Mouse (Mus musculus) left cerebral cortex, adult 11 months (tissue): ENCODE results near the gene Plekha7.
"Not testable (repeated sequence)": the region's sequence is repeated elsewhere in the genome, so short reads cannot be mapped to it uniquely, and the experiment has no call there.

Experiments used
- DNase-seq: peaks from one replicate; pipeline ENCODE4 v3.0.0; 2022; ENCODE audit warnings: low spot score

The Plekha7 gene

DNA sequence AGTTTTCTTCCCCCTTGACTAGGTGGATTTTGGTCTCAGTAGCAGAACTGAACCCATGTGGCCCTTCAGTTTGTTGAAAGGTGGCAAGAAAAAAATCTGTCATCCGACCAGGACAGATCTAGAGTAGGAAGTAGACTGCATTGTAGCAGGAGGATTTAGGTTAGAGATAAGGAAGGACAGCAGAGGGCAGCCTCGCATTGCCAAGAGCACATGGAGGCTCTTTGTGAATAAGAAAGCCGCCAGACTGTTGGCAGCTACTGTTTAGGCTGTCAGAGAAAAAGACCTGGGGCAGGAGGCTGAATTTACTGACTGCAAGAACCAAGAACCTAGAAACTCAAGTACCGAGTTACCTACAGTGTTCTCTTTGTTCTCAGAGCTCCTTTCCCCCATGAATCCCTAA is 176.8 kb downstream of the Plekha7 start:
- no peak for DNase-seq

DNA sequence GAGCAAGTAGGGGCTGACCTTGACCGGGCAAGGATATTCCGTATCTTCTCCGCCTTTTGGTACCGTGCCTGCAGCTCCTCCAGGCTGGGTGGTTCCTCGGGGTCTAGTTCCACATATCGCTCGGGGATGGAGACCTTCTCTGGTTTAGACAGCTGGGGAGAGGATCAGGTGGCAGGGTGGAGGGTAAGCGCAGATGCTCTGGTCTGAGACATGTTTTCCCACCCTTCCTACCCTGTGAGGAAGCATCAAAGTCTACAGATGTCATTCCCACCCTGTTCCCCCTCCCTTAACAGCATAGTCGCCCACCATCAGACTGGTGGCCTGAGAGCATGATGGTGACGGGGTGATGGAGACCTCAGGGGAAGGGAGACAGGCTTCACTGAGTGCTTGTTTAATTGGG is 178.8 kb downstream of the Plekha7 start:
- DNase-seq: no peak

- DNase-seq: no peak
These were observed 179.9 kb downstream of the Plekha7 start for GRCm38 (mm10) chr7:116128286-116128685.

- no peak for DNase-seq
These were observed 181.1 kb downstream of the Plekha7 start for GRCm38 (mm10) chr7:116127052-116127451.

GRCm38 (mm10) chr7:116125671-116126070 is 182.5 kb downstream of the Plekha7 start:
- DNase-seq: no peak

GRCm38 (mm10) chr7:116124057-116124456 is 184.1 kb downstream of the Plekha7 start:
- DNase-seq: no peak

- DNase-seq: no peak
These were observed 184.6 kb downstream of the Plekha7 start for GRCm38 (mm10) chr7:116123597-116123985.

GRCm38 (mm10) chr7:116122981-116123596 is 185.1 kb downstream of the Plekha7 start:
- DNase-seq: no peak

DNA sequence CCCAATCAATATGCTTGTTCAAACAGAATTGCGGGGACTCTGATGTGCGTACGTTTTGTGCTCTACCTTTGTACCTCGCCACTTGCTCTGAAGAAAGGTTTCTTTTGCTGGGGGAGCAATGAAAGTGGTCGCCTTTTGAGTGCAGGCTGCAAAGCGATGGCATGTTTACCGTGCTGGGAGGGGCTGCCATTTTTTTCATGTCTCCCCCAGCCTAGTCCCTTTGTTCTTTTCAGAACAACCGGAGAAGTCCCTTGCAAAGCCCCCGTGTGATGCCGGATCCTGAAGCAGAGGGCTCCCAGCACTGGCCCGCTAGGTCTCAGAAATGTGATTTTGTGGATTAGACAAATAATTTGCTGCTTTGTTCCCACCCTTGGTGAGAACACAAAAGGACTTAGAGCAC is 187.0 kb downstream of the Plekha7 start:
- no peak for DNase-seq

DNA sequence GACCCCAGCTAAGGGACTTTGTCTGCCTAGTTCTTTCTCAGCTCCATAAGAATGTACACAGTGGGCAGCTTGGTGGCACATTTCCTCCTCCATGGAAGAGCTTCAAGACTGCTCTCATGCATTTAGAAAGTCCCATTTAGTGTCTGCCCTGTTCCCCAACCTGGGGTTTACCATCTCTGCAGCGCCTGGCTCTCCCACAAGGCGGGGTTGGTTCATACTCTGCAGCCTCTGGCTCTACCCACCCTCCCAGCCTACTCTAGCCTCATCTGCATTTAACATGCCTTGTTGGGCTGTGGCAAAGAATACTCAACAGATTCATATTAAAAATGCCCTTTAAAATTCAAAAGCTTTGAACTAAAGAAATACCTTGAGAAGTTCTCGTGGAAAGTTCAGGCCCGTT is 187.4 kb downstream of the Plekha7 start:
- no peak for DNase-seq

- no peak for DNase-seq
These were observed 188.8 kb downstream of the Plekha7 start for GRCm38 (mm10) chr7:116119306-116119857.

DNA sequence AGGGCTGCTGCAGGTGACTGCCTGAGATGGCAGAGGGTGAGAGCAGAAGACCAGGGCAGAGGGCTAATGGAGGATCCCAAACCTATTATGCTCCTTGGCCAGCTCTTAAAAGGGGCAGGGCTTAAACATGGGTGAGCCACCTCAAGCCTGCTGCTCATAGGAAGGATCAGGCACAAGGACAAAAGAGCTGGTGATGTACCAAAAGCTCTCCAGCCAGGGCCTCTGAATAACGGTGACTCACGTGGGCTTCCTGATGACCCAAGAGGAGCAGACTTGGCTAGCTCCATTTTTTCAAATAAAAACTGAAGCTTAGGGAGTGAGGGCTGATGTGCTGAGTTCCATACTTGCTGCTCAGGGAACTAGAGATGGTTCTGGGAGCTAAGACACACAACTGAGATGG is 192.2 kb downstream of the Plekha7 start:
- DNase-seq: no peak

- no peak for DNase-seq
These were observed 192.8 kb downstream of the Plekha7 start for GRCm38 (mm10) chr7:116115216-116115930.

GRCm38 (mm10) chr7:116111546-116111945 is 196.6 kb downstream of the Plekha7 start:
- no peak for DNase-seq

DNA sequence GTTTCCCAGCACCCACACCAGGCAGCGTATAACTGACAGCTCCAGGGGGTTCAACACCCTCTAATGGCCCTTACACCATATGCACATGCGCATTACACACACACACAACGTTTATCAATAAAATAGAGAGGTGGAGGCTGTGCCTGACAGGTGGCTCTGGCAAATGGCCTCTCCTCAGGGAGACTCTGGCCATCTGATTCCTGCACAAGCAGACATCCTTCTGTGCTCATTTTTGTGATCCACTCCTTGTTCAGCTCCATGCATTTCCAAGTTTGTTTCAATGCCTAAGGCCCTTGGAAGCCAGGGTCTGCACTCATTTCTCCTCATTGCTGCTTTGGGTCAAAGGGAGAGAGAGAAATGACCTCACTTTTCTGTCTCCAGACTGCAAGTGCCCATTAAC is 197.5 kb downstream of the Plekha7 start:
- DNase-seq: no peak

DNA sequence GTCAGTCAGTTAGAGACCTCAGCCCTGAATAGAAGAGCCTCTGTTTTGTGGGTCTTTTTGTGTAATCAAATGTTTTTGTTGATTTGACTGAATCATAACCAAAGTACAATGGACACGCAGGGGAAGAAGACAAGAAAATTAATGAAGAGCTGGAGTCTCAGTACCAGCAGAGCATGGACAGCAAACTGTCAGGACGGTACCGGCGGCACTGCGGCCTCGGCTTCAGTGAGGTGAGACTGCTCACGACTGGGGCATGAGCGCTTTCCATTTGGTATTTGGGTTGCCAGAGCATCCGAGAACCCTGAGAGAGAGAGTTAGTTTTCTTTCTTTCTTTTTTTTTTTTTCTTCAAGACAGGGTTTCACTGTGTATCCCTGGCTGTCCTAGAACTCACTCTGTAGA is 205.1 kb downstream of the Plekha7 start:
- DNase-seq: no peak

DNA sequence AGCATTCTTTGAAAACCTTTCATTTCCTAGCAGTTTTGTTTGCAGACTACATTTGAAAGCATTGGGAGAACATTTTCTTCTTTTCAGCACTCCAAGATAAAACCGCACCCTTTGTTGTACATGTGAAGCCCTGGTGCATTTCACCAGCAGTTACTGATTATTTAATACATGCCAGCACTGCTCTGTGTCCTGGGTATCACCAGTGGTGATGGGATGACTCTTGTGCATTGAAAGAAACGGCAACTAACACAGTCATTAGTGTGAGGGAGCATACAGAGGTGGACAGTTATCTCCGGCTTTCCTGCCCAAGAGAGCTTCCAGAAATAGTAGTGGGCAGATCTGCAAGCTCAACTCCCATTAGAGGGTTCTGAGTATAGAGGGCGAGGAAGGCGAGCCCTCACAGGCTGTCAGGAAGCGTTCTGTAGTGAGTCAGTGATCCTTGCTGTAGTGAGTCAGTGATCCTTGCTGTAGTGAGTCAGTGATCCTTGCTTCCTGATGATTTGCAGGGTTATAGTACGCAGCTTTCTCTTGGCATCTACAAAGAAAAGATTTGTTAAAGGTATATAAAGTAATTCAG is 208.1 kb downstream of the Plekha7 start:
- DNase-seq: no peak

GRCm38 (mm10) chr7:116093466-116093850 is 214.7 kb downstream of the Plekha7 start:
- DNase-seq: no peak

DNA sequence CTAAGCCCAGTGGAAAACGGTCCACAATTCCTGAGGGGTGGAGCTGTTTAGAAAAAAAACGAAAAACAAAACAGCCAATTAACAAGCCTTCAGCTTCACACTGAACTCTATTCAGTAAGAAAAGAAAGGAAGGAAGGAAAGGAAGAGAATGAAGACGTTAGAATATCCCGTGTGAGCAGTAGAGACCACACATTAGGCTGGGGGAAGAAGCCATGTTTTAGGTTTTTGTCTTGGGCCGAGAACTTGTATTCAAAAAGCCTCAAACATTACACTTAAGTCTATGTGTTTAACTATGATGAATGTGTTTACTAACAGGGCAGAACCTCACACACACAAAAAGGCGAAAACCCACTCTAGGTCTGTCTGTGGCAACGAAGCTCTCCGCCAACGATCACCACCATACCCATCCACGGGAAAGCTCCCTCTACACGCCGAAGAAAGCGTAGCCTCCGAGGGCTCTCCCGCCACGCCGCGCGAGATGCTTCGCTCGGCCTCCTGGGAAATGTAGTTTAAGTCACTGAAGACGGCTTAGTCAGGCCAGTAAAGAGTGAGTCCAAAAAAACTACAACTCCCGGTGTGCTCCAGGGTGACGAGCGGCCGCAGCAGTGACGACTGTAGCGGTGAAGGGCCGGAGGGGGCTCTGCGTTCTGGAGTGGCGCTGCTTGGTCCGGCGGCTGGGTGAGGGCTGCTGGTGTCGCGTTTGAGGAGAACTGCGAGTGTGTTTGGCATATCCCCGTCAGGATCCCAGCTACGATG is 215.3 kb downstream of the Plekha7 start:
- peak; percentile 95 for DNase-seq

DNA sequence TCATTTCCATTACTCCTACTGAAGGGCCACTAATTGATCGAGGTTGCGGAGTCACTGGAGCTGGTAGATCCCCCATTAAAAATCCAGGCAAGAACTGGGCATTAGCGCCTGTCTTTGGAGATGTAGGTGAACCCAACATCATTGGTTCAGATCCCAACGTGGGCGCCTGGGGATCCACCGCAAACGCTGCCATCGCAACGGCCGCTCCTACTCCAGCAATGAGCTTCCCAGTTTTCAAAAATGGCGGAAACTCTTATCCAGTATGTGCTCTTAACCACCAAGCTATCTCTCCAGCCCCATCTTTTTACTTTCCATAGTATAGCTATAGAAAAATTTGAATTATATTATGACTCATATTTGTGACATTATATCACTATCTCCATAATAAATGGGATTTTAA is 223.8 kb downstream of the Plekha7 start, which contains the start of gene Gm4353:
TSS of gene Gm4353 (minus strand) at position 270 of the 400 bp plus-strand sequence.
- DNase-seq: not testable (repeated sequence)
